Mouse (Mus musculus) NIH3T3 (cell line): ENCODE data around the gene Ubd.
A peak's percentile ranks its signal among the peaks of the same experiment; 100 is the strongest.
"Not testable (repeated sequence)": the region's sequence is repeated elsewhere in the genome, so short reads cannot be mapped to it uniquely, and the experiment has no call there.

Experiments used
- DNase-seq: peaks from one replicate; pipeline ENCODE4 v3.0.0-alpha.2; 2012; ENCODE audit warnings: low read depth

Ubd gene

DNA sequence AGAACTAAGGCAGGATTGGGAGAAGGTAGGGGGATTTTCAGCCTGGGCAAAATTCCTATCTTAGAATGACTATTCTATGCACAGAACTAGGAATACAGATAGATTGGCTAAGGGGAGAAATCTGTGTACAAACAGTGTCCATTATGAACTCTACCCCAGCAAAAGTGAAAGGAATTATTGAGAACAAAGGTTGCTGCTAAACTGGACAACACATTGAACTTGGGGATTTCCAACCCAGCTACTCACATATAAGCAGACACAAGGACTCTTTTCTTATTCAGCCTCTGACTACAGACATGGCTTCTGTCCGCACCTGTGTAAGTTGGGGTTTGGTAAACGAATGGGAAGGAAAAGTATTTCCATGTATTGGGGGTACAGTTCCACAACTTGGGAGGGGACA, at the start of gene Ubd:
Ubd (plus strand) TSS at position 237 of the 400 bp plus-strand sequence.
- no peak for DNase-seq

- no peak for DNase-seq
Observed at GRCm38 (mm10) chr17:37161394-37161793, 32.3 kb upstream of the Ubd start, which contains the start of gene Olfr93. Gene Olfr93, minus strand, starts transcription at chr17:37161494.

DNA sequence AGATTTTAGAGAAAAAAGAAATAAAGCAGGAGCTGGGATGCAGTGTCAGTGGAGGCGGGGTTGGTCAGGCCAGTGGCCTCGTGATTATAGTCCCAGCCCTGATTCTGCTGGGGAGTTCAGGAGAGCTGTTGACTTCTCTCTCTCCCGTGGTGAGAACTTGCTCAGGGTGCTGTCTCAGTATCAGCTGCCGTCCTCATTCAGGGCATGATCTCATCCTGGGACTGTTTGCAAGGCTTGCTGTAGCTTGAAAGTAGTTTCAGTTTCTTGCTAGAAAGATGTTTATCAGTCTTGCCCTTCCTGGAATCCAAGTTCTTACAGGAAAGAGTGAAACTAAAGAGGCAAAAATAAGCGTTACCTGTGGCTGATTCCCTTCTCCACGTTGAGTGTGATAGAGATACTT, 8.2 kb upstream of the Ubd start:
- peak; percentile 59 for DNase-seq

- DNase-seq = peak; percentile 45
Observed at GRCm38 (mm10) chr17:37190711-37191110, 3.0 kb upstream of the Ubd start.

GRCm38 (mm10) chr17:37193032-37193431, 660 bp upstream of the Ubd start:
- peak; percentile 83 for DNase-seq

GRCm38 (mm10) chr17:37194782-37195181, 1.1 kb downstream of the Ubd start:
- peak; percentile 94 for DNase-seq

DNA sequence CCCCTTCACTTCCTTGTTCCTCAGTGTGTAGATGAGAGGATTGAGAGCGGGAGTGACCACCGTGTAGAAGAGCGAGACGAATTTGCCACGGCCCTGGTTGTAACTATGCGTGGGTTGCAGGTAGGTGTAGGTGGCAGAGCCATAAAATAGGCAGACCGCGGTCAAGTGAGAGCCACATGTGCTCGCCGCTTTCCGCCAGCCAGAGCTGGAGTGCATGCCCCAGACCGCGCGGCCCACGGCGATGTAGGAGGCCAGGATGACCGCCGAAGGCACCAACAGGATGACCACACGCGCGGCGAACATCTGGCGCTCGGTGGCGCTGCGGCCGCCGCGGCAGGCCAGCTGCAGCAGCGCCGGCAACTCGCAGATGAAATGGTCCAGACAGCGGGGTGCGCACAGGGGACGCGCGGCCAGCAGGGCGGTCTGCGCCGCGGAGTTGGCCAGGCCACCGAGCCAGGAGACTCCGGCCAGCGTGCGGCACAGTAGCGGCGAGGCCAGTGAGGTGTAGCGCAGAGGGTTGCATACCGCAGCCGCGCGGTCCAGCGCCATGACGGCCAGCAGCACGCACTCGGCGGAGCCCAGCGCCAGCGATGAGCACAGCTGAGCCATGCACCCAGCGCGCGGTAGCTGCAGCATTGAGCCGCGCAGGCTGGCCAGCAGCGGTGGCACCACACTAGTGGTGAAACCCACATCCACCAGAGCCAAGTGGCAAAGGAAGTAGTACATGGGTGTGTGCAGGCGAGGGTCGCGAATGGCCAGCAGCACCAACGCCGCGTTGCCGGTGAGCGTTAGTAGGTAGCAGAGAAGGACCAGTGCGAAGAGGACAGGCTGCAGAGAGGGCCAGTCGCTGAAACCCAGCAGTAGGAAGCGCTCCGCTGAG, 3.4 kb downstream of the Ubd start:
- no peak for DNase-seq

DNA sequence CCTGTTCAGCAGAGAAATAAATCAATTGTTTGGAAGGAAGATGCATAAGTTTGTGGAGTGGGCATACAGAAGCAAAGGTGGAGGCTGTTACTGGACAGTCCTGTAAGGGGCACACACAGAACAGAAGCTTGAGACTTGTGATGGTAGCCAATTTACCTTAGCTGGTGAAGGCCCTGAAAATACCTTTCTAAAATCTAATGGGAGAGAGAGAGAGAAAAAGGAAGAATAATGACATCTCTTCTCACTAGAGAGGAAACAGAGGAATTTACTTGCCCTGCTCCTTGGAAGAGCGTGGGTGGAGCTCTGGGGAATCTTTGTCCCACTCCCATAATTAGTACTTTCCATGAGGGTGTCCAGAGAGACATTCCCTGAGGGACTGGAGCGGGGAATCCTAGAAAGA, 7.2 kb downstream of the Ubd start, which contains the start of gene Olfr94:
Olfr94 (minus strand) TSS at position 101 of the 400 bp plus-strand sequence.
- DNase-seq = no peak

- DNase-seq = peak; percentile 95
Observed at GRCm38 (mm10) chr17:37203206-37203916, 9.7 kb downstream of the Ubd start.

DNA sequence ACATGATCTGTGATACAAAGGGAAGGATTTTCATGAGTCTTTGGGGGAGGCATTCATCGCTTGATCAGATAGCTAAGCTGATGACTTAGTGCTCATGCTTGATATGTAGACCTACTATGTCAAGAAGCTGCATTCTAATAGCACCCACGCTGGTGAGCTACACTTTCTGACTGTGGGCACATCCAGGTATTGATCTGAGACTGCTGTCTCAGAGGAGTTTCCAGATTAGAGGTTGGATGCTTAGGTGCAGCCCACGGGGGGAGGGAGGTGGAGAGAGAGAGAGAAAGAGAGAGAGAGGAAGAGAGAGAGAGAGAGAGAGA, 10.2 kb downstream of the Ubd start:
- no peak for DNase-seq

- DNase-seq = no peak
Observed at GRCm38 (mm10) chr17:37210884-37211768, 17.4 kb downstream of the Ubd start.

- no peak for DNase-seq
Observed at GRCm38 (mm10) chr17:37213018-37213417, 19.3 kb downstream of the Ubd start, which contains the start of gene Olfr95. Gene Olfr95, minus strand, starts transcription at chr17:37213118.

- DNase-seq = peak; percentile 91
Observed at GRCm38 (mm10) chr17:37218486-37218885, 24.8 kb downstream of the Ubd start.

GRCm38 (mm10) chr17:37219846-37220245, 26.2 kb downstream of the Ubd start, which contains the start of gene Olfr96:
Gene Olfr96, plus strand, starts transcription at chr17:37220146.
- no peak for DNase-seq

DNA sequence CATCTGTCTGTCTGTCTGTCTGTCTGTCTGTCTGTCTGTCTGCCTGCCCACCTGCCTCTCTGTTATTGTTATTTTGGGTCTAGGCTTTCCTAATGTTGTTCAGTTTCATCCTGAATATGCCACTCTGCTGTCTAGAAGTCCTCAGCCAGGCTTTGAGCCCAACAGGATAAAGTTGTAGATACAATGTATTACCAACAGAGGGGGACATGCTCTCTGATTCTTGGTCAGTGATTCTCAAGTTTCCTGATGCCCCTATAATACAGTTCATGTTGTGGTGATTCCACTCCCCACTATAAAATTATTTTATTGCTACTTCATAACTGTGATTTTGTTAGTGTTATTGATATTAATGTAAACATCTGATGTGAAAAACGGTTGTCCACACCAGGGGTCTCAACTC, 28.2 kb downstream of the Ubd start:
- peak; percentile 53 for DNase-seq

GRCm38 (mm10) chr17:37237230-37237629, 43.5 kb downstream of the Ubd start, which contains the start of gene Olfr97:
Gene Olfr97, minus strand, starts transcription at chr17:37237330.
- not testable (repeated sequence) for DNase-seq

- no peak for DNase-seq
Observed at GRCm38 (mm10) chr17:37242198-37242597, 48.5 kb downstream of the Ubd start.
